Mouse (Mus musculus) G1E (cell line): Measurements from ENCODE around the gene Tnni1.

Source experiments
- CTCF ChIP-seq: IDR thresholded peaks from 2 replicates; pipeline ENCODE4 v1.5.1; 2012; ENCODE audit warnings: low read depth, low read length, inconsistent platforms, mixed read lengths
- GATA1 ChIP-seq: IDR thresholded peaks from 2 replicates; pipeline ENCODE4 v1.6.1; 2012; ENCODE audit warnings: borderline replicate concordance, low read length, inconsistent platforms, mixed read lengths
- TAL1 ChIP-seq: conservative IDR thresholded peaks from 2 replicates; pipeline ENCODE4 v1.6.1; 2012; ENCODE audit warnings: low read depth, low read length, inconsistent platforms, mixed read lengths

GRCm38 (mm10) chr1:135763503-135764205, 15.6 kb upstream of the Tnni1 start:
- TF ChIP-seq CTCF (no peak), GATA1 (no peak), TAL1 (no peak)
